Mouse (Mus musculus): Measurements from ENCODE around the gene Foxn3. TPM values are rescaled to one million over a fixed set of nuclear protein-coding genes. Genes with fewer than 3 reads are reported as not detected.
A peak's percentile ranks its signal among the peaks of the same experiment; 100 is the strongest.

The Foxn3 gene
- total RNA-seq, 2 experiments from 2014 or later, result 54.8 to 55.8 TPM

- DNase-seq (ENCODE audit: low spot score in 2 of 2), result no peak
Observed at GRCm38 (mm10) chr12:99229973-99230782, 333.2 kb downstream of the Foxn3 start.

GRCm38 (mm10) chr12:99227313-99227952, 335.9 kb downstream of the Foxn3 start:
- no peak for DNase-seq (ENCODE audit: low spot score in 2 of 2)

- no peak for DNase-seq (ENCODE audit: low spot score in 2 of 2)
Observed at GRCm38 (mm10) chr12:99224863-99225603, 338.3 kb downstream of the Foxn3 start.

GRCm38 (mm10) chr12:99221087-99221846, 342.1 kb downstream of the Foxn3 start:
- no peak for DNase-seq (ENCODE audit: low spot score in 2 of 2)

- peak; percentile 45 to 76 for DNase-seq (ENCODE audit: low spot score in 2 of 2)
Observed at GRCm38 (mm10) chr12:99220333-99220732, 343.0 kb downstream of the Foxn3 start.

- DNase-seq (ENCODE audit: low spot score in 2 of 2), result no peak
Observed at GRCm38 (mm10) chr12:99219812-99220211, 343.6 kb downstream of the Foxn3 start.

- no peak for DNase-seq (ENCODE audit: low spot score in 2 of 2)
Observed at GRCm38 (mm10) chr12:99217145-99217698, 346.2 kb downstream of the Foxn3 start.

- DNase-seq (ENCODE audit: low spot score in 2 of 2), result no peak
Observed at GRCm38 (mm10) chr12:99216341-99216761, 347.0 kb downstream of the Foxn3 start.

GRCm38 (mm10) chr12:99215521-99216255, 347.7 kb downstream of the Foxn3 start:
- no peak for DNase-seq (ENCODE audit: low spot score in 2 of 2)

GRCm38 (mm10) chr12:99214098-99214497, 349.3 kb downstream of the Foxn3 start:
- no peak for DNase-seq (ENCODE audit: low spot score in 2 of 2)

GRCm38 (mm10) chr12:99213218-99213617, 350.2 kb downstream of the Foxn3 start:
- DNase-seq (ENCODE audit: low spot score in 2 of 2), result no peak

GRCm38 (mm10) chr12:99209801-99210200, 353.6 kb downstream of the Foxn3 start:
- DNase-seq (ENCODE audit: low spot score in 2 of 2), result no peak

- no peak for DNase-seq (ENCODE audit: low spot score in 2 of 2)
Observed at GRCm38 (mm10) chr12:99208251-99208650, 355.1 kb downstream of the Foxn3 start.

GRCm38 (mm10) chr12:99207014-99207612, 356.3 kb downstream of the Foxn3 start:
- DNase-seq (ENCODE audit: low spot score in 2 of 2), result no peak

GRCm38 (mm10) chr12:99205734-99206133, 357.6 kb downstream of the Foxn3 start:
- DNase-seq (ENCODE audit: low spot score in 2 of 2), result no peak

- no peak for DNase-seq (ENCODE audit: low spot score in 2 of 2)
Observed at GRCm38 (mm10) chr12:99199124-99199483, 364.3 kb downstream of the Foxn3 start.

GRCm38 (mm10) chr12:99198428-99199123, 364.8 kb downstream of the Foxn3 start:
- no peak for DNase-seq (ENCODE audit: low spot score in 2 of 2)

GRCm38 (mm10) chr12:99197031-99197430, 366.4 kb downstream of the Foxn3 start:
- DNase-seq (ENCODE audit: low spot score in 2 of 2), result peak in 1 of 2 experiments; percentile 55

GRCm38 (mm10) chr12:99195655-99196054, 367.7 kb downstream of the Foxn3 start:
- DNase-seq (ENCODE audit: low spot score in 2 of 2), result no peak
